Mouse (Mus musculus): ENCODE measurements at regions not wholly inside any gene's neighbourhood (a gene's known extent, or its start where the extent isn't known, plus 50 kb on each side); places are given as distances from the start of the nearest gene placed in this dataset.

DNA sequence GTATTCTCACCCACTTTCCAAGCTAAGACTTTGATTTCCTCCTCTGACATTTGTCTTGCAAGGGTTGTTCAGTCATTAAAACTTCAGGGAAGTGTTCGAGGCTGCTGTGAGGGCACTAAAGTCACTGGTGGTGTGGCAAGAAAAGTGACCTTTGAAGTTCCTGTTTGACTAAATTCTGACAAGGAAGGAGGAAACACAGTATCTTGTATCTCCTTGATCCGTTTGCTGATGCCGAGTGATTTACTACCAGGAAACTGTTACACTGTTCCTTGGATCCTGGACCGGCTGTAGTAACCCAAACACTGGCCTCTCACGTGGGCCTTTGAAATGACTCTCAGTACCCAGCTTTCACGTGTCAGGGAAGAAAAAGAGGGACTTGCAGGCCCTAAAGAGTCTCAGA, 53.5 kb upstream of the Ralgapa2 start:
- CTCF ChIA-PET = no interaction called here

DNA sequence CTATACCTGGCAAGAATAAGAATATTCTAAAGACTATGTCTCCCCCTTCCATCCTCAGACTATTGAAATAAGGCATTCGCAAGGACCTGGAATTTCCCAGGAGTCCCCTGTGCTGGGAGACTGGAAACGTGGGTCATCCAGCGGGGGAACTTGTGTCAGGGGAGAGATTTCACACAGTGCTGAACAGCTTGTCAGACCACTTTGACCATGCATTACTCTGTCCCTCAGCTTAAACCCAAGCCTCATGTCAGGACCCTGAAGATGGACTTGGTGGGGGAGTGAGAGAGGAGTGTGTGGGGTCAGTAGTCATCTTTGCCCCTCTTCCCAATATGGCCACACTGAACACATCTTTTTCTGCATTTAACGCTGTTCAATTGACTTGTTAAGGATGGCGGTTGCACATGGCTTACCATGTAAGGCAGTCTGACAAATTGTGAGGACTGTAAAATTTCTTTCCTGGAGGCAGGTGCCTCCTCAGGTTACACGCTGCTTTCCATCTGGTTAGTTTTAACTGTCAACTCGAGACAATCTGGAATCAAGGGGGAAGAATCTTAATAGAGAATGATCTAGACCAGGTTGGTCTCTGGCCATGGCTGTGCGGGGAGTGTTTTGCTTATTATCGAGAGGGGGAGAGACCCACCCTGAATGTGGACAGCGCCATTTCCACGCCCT, 56.2 kb upstream of the Ralgapa2 start:
- CTCF ChIA-PET = no interaction called here

DNA sequence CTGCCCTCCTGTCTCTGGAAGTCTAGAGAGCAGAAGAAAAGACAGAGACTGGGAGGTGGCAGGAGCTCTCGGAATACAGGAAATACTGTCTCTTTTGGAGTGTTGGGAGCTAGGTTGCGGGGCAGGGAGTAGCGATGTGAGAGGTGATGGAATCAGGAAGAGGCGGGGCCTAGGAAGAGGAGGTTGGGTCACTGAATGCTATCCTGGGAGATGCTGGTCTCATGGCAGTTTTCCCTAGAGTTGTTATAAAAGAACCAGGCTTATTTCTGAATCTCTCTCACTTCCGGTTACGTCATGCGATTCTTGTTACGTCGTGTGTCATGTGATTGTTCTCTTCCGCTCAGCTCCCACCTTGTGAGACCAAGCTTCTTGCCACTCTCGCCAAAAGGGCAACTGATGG, 58.9 kb upstream of the Ralgapa2 start:
- CTCF ChIA-PET = no interaction called here

DNA sequence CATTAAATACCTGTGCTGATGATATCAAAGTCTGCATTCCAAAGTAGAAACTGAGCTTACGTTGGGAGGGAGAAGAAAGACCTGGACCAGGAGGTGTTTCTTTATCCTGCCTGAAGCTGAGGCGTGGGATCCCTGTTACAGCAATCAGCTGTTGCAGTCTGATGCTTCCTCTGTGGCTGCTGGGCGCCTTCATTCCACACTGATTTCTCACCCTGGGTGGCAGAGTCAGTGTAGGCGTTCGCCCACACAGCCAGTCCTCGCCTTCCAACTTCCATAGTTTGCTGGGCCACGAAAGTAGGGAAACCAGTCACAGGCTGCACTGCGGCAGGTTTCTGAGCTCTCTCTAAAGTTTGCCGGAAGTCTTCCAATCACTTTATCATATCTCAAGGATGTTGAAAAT, 59.7 kb upstream of the Ralgapa2 start:
- CTCF ChIA-PET = no interaction called here

DNA sequence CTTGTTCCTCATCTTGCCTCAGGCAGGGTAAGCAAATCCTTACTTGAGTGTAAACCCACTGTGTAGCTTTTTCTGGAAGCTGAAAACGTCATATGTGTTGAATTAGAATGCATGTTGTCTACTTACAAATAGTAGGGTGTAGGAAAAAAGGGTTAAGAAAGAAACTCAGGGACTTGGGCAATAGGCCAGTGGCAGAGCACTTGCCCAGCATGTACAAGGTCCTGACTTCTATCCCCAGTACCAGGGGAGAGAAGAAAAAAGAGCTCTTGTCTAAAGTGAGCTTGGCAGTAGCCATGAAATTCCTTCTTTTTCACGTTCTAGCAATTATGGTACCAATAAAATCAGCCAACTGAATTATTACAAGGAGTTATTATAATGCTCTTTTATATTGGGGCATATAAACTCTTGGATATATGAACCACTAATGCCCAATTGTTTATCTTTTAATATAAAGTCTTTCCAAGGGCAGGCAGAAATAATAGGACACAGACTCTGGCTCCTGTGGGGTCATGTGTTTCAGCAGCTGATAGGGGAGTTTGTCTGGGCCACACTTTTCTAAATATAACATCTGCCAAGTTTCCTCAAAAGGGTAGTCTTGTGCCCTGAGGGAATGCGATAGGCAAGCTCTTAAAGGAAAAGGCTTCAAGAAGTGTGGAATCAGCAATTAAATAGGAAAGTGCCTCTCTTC, 63.6 kb upstream of the Ralgapa2 start:
- CTCF ChIA-PET = no interaction called here

DNA sequence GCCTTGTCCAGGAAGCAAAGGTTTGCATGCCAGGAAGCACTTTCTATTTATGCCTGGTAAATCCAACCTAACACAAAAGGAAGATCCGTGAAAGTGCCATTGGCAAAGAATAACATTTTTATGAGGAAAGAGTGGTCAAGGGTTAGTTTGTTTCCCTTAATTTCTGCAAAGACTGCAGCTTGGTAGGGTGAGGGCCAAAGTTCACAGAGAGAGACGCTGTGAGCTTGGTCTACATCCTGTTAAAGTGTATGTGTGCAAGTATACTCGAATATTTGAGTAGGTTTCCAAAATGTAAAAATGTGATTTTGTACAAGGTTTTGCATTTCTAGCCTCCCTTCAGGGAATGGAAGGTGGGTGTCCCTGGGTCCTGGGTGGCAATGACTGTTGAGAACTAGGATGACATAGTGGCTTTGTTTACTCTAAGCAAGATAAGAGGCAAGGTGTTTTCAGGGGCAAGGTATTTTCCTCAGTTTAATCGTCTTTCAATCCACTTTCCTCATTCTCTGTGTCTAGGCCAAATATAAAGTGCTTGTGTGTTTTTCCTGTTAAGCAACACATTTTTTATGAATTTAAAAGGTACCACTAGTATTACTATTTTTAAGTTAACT, 64.3 kb upstream of the Ralgapa2 start:
- CTCF ChIA-PET = no interaction called here

DNA sequence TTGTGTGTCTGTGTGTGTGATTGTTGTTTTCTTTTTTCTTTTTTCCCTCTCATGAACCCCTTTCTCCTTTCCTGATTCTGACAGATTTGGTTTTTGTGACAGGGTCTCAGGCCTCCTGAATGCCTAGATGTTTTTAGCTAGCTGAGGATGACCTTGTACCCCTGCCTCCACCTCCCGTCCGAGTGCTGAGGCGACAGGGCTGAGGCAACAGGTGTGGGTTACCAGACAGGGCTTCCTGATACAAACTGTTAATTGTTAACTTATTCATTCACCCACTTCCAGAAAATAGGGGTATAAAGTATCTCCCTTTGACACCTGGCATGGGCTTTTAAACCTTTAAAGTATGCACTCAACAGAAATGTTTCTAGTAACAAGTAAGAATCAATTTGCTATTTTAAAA, 65.0 kb upstream of the Ralgapa2 start:
- CTCF ChIA-PET = no interaction called here

DNA sequence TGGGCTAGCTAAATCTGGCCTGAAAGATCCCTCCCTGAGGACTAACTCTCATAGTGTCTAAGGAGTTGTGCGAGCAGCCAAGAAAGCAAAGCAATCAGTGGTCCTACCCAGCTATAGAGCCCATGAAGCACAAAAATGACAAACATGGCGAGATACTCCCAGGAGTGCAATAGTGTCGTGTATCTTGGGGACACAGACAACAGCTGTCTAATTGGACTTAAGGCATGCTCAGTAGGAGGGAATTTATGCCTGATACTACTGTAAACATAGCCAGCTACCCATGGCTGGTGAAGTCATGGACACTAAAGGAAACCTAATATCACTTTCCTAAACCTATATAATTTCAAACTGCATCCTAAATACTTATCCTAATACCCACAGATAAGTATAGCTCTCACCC, 69.1 kb upstream of the Ralgapa2 start:
- CTCF ChIA-PET = no interaction called here

DNA sequence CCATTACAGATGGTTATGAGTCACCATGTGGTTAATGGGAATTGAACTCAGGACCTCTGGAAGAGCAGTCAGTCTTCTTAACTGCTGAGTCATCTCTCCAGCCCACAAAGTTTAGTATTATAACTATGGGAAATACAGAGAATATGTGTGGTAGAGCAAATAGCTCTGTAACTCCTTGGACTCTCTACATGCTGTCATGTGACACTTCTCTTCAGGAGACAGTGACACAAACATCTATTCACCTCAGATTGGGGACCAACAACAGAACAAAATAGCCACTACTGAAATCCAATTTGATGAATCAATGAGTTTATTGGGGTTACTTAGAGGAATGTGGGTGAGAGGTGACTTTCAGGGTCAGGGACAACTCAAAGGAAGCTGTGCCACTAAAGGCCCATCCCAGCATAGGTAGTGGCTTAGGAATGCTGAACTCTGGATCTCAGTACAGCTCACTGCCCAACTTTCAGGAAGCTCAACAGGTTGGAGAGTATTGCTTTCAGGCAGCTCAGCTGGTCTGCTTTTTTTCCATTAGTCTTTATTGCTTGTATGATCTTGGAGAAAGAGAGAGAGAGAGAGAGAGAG, 71.8 kb upstream of the Ralgapa2 start:
- CTCF ChIA-PET = no interaction called here

DNA sequence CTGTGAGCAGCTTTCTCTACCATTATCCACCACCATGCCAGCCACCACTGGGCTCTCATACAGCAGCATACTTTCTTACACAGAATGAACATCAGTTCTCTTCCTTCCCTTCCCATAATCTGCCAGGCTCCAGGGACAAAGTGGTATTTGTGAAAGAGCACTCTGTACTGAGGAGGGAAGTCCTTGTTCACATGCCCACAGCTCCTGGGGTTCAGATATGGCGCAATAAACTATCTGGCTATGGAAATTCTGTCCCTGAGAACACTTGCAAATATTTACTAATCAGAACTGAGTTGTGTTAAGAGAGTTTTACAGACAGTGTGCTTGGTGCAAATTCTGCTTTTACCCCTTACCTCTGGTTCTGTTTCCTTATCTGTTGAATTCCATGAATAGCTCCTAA, 74.2 kb upstream of the Ralgapa2 start:
- CTCF ChIA-PET = no interaction called here

DNA sequence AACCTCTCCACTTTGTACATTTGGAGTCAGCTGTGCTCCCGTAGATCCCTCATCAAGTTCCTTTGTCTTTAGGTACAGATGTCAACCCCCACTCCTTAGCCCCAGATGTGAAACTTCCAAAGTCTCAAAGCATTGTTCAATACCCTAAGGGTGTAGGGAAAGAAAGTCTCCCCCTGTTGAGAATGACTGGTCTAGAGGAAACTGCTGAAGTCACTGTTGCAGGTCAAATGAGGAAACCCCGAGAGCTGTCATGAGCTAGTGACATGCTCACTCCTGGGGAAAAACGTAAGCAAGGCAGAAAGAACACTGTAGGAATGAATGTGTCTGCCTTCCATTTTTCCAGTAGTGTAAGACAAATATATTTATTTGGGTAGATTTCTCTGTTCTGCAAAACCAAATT, 74.8 kb upstream of the Ralgapa2 start:
- CTCF ChIA-PET = no interaction called here

DNA sequence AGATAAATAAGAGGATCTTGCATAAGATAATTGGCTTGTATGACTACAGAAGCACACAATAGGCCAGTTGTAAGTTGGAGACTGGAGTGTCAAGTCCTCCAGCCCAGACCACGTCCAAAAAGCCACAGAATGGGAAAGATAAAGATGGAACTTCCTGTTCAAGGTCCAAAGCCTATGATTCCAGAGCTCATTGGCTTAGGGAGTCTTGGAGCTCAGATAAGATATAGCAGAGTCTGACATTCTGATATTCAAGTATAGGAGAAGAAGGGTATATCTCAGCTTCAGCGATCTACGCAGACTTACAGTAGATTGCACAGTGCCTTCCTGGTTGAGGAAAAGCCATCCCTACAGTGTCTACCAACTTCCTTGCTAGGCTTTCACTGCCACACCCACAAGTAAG, 77.7 kb upstream of the Ralgapa2 start:
- CTCF ChIA-PET = no interaction called here

DNA sequence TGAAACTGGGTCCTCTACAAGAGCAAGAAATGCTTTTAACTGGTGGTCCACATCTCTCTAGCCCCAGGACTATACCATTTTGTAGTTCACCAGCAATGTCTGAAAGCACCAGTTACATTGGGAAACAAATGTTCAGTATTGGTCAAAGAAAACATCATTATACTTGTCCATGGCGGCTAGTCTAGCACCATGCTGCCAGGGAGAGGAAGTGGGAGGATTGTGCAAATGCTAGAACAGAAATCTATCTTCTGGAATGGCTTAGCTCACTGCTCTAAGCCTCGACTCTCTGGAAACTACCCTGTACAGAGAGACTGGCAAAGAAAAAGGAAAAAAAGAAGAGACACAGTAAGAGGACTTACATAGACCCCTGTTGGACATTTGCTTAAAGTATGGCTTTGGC, 81.1 kb upstream of the Ralgapa2 start:
- CTCF ChIA-PET = no interaction called here

DNA sequence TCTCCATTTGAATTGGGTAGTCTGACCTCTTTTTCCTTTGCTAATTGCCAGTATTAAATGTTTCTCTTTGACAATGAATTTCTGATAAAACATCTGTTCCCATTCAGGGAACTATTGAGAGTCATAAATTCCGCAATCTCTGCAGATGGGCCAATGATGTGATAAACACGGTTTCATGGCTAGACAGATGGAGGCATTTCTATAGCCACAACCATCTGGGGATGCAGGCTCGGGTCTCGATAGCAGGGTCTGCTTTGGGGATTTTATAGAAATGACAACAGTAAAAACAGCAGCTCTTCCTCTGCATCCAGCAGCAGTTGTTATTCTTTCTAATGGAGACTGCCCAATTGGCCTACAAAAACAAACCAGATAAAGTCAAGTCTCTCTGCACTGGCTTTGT, 82.1 kb upstream of the Ralgapa2 start:
- CTCF ChIA-PET = no interaction called here

DNA sequence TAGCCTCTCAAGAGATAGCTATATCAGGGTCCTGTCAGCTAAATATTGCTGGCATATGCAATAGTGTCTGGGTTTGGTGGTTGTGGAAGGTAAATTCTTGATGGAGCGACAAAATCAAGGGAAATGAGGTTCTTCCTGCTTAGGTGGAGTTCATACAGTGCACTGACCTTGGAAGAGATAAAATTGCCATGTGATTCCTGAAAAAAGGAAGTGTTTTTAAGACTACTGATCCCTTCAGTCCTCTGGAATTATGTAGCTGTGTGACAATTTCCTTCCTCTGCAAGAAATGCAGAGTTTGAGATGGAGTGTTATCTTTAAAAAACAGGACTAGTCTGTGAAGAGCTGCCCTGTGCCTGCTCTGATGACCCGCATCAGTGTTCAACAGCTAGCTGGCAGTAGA, 83.5 kb upstream of the Ralgapa2 start:
- CTCF ChIA-PET = no interaction called here

DNA sequence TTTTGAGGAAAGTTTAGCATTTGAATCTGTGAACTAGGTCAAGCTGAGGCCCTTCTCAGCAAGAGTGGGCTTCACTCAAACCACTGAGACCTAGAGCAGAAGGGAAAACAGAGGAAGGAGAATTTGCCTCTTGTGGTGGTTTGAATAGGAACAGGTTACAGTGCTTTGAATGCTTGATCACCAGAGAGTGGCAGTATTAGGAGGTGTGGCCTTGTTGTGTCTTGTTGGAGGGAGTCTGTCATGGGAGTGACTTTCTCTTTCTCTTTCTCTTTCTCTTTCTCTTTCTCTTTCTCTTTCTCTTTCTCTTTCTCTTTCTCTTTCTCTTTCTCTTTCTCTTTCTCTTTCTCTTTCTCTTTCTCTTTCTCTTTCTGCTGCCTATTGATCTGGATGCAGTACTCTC, 94.0 kb upstream of the Ralgapa2 start:
- CTCF ChIA-PET = no interaction called here

DNA sequence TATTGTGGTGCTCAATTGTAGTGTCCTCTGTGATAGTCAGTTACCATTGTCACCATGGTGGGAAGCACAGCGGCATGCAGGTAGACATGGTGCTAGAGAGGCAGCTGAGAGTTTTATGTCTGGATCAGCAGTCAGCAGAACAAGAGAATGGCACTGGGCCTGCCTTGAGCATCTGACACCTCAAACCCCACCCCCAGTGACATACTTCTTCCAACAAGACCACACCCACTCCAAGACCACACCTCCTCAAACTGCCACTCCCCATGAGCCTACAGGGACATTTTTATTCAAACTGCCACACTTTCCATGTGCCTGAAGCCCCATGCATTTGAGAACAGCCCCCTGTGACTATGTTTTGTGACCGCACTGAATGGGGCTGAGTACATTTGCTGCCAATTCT, 98.8 kb upstream of the Ralgapa2 start:
- CTCF ChIA-PET = no interaction called here

DNA sequence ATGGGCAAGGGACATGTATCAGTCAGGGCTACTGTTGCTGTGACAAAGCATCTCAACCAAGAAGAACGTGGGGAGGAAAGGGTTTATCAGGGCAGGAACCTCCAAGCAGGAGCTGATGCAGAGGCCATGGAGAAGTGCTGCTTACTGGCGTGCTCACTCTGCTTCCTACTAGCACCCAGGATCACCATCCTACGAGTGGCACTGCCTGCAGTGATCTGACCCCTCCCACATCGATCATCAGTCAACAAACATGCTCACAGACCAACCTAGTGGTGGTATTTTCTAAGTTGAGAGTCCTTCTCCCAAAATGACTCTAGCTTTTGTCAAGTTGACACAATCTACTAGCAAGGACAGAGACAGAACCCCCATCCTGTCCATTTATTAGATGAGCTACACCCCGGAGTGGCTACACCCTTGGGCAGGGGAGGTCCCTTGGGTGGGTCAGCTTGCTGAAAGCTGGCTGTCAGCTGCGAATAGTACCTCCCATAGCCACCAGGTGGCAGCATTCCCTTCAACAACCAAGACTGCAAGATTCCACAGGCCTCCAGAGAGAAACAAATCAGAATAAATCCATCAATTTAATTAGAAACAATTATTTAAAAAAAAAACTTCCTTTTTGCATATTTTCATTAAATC, 99.9 kb upstream of the Ralgapa2 start:
- CTCF ChIA-PET = interaction anchor here (0.5 to 1.2 kb wide), 4 partner anchors 10 to 630 kb away, joined by 3 to 10 read pairs (median 4); no protein-coding TSS in a partner anchor

DNA sequence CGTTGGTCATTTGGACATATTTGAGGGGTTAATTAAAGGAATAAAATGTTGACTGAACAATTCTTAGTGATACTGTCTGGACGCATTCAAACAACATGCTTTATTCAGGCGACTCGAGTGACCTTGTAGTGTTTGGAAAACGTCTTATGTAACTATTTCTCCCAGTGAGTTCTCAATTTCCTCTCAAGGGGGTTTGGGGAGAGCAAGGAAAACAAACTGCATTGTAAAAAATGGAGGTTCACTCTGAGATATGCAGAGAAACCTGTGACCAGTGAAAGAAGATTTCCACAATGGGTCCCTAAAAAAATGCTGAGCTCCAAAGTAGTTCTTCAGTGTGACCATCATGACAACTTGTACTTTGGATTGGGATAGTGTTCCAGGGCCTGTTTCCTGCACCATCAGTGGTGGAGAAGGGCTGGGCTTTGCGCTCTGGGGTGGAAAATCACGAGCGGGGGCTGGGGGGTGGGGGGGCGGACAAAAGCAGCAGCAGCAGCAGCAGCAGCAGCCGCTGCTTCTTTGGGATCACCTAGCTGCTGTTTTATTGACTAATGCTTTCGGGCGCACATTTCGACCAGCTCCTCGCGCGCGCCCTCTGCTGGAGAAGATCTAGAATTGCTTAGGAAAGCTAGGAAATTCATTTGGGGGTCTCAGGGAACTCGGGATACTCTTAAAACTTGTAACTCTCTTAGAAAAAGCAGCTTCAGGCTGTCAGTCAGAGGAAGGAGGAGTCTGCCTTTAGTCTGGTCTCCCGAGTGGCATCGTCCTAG, 100.6 kb upstream of the Ralgapa2 start:
- CTCF ChIA-PET = interaction anchor here (0.5 to 1.2 kb wide), 3 partner anchors 11 to 629 kb away, joined by 3 to 5 read pairs (median 3); no protein-coding TSS in a partner anchor

DNA sequence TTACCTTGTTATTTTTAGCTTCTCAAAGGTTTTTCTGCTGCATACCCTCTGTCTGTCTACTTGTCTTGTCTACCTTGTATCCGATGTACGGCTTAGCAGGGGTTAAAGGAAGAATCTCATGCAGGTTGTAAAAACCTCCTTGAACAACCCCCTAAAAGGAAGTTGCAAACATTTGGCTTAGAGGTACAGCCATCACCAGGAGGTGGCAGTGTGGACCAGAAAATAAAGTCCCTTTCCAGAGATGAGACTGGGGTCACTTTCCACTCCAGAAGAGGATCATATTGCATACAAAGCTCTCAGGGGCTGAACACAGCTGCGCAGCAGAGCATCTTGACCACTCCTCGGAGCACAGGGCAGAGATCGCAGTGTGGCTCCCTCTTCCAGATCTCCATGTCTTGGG, 109.0 kb upstream of the Ralgapa2 start:
- CTCF ChIA-PET = no interaction called here

DNA sequence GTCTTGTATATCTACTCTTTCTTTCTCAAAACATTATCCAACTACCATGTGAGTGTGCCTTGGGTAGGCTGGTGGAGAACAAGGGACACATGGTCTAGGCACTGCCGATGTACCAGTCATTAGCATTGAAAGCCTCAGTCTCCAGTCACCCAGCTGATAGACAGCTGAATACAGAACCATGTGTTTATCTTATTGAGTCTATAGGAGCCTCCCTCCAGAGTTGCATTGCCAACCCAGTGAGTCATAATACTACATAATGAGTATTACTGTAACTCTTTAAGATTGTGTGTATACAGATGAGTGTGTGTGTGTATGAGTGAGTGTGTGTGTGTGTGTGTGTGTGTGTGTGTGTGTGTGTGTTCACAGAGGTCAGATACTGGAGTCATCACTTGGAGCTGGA, 110.9 kb upstream of the Ralgapa2 start:
- CTCF ChIA-PET = no interaction called here

DNA sequence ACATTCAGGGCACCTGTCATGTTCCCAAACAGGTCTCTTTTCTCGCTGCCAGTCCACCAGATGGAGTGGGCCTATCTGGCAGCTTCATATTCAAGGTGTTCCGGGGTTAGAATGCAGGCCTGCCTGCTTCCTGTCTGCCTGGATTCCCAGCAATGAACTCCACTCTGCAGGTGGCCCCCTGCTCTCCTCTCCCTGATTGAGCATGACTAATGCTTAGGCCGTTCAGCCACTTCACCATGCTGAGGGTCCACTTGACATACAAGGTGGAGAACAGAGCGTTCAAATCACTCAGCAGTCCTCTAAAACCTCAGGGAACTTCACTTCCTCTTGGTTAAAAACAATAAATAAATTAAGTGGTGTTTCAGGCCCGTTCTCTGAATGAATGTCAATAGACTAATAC, 112.1 kb upstream of the Ralgapa2 start:
- CTCF ChIA-PET = no interaction called here
